ENCODE assay signal across 8 mouse cellular contexts in genomic region chr4:155846871-155847578, GRCm38 (mm10). TPM values are rescaled to one million over a fixed set of nuclear protein-coding genes. Genes with fewer than 3 reads are reported as not detected.
DNase-seq lines count a peak whose midpoint lies in the region; ATAC-seq and TF ChIP-seq lines count a peak whose summit lies in the region.

Gene Dvl1 (plus strand): TSS chr4:155847402.

- peak; percentile 28; the same call in 1 of the 2 replicates for TF ChIP-seq CTCF in kidney, adult 2 months (conservative IDR thresholded peaks at IDR 0.05; ENCODE audit: insufficient read depth, insufficient read length, low read depth, low read length)
- 0 out of 2 replicates have a peak, but pooled peaks have one; percentile 28 for TF ChIP-seq CTCF in small intestine, adult 2 months (IDR thresholded peaks at IDR 0.05; ENCODE audit: extremely low read depth, insufficient read length, insufficient replicate concordance, low read depth, low read length)

- 2% methylated on average over 61 of the region's 65 CpGs for WGBS in embryonic facial prominence, embryonic 13.5 days
- WGBS in kidney, adult 2 months: 3% methylated on average over 63 of the region's 65 CpGs
- WGBS in limb, embryonic 11.5 days: 3% methylated on average over 42 of the region's 65 CpGs
- WGBS in midbrain, embryonic 13.5 days: 2% methylated on average over 65 of the region's 65 CpGs
- 3% methylated on average over 55 of the region's 65 CpGs for WGBS in small intestine, adult 2 months

- peak; percentile 23 for TF ChIP-seq POLR2A in kidney, adult 2 months (IDR thresholded peaks at IDR 0.05; ENCODE audit: low read depth, low read length)
- no peak for TF ChIP-seq POLR2A in small intestine, adult 2 months (IDR thresholded peaks at IDR 0.05; ENCODE audit: low read depth, low read length)

- DNase-seq in 3134 (ENCODE audit: extremely low read depth, insufficient read length, low spot score): peak; percentile 84
- DNase-seq in adrenal gland, postnatal 36 days: peak; percentile 96 to 97
- DNase-seq in heart, adult 18-20 months: peak; percentile 95 to 96
- peak; percentile 95 for DNase-seq in kidney, adult 2 months
- peak; percentile 95 for DNase-seq in limb, embryonic 11.5 days (ENCODE audit: low spot score)

- peak within 1 kb of the TSS; percentile 68; the same call in 1 of the 2 replicates for H3K27ac ChIP-seq in embryonic facial prominence, embryonic 13.5 days
- H3K27ac ChIP-seq in kidney, adult 2 months (ENCODE audit: insufficient read depth, low read depth, low read length): peak within 1 kb of the TSS; percentile 61
- 0 out of 2 replicates have a peak within 1 kb of the TSS, but pooled peaks have one; percentile 1 for H3K27ac ChIP-seq in limb, embryonic 11.5 days (replicated peaks; ENCODE audit: low read depth, low read length)
- peak within 1 kb of the TSS; percentile 84 for H3K27ac ChIP-seq in midbrain, embryonic 13.5 days
- H3K27ac ChIP-seq in small intestine, adult 2 months (ENCODE audit: insufficient read depth, low read depth, low read length): peak within 1 kb of the TSS; percentile 64

- peak; percentile 89 for ATAC-seq in embryonic facial prominence, embryonic 13.5 days (ENCODE audit: insufficient number of reproducible peaks, insufficient read depth, low FRiP score, low TSS enrichment, low read depth)
- peak; percentile 85 for ATAC-seq in limb, embryonic 11.5 days (ENCODE audit: insufficient number of reproducible peaks, low FRiP score, low TSS enrichment, low read depth)
- peak; percentile 88 for ATAC-seq in midbrain, embryonic 13.5 days

- peaks cover 27% of the 10 kb centered on the region for H3K4me1 ChIP-seq in embryonic facial prominence, embryonic 13.5 days
- H3K4me1 ChIP-seq in kidney, adult 2 months (ENCODE audit: control insufficient read depth, insufficient read depth, low read length): peaks cover 38% of the 10 kb centered on the region
- peaks cover 9% of the 10 kb centered on the region for H3K4me1 ChIP-seq in limb, embryonic 11.5 days (ENCODE audit: control insufficient read depth, insufficient read depth, low read length)
- H3K4me1 ChIP-seq in midbrain, embryonic 13.5 days (replicated peaks): peaks cover 45% of the 10 kb centered on the region
- peaks cover 25% of the 10 kb centered on the region for H3K4me1 ChIP-seq in small intestine, adult 2 months (ENCODE audit: control insufficient read depth, insufficient read depth, insufficient read length, low read length)

- no peaks in the 10 kb centered on the region for H3K9me3 ChIP-seq in embryonic facial prominence, embryonic 13.5 days
- no peaks in the 10 kb centered on the region for H3K9me3 ChIP-seq in limb, embryonic 11.5 days (ENCODE audit: control insufficient read depth, low read length)
- H3K9me3 ChIP-seq in midbrain, embryonic 13.5 days: no peaks in the 10 kb centered on the region

- no peaks in the 10 kb centered on the region for H3K27me3 ChIP-seq in embryonic facial prominence, embryonic 13.5 days
- H3K27me3 ChIP-seq in kidney, adult 2 months (replicated peaks; ENCODE audit: control insufficient read depth, insufficient read depth, low read length): no peaks in the 10 kb centered on the region
- H3K27me3 ChIP-seq in limb, embryonic 11.5 days (ENCODE audit: control insufficient read depth, insufficient read depth, low read length): no peaks in the 10 kb centered on the region
- peaks cover 7% of the 10 kb centered on the region; the same call in 1 of the 2 replicates for H3K27me3 ChIP-seq in midbrain, embryonic 13.5 days
- no peaks in the 10 kb centered on the region for H3K27me3 ChIP-seq in small intestine, adult 2 months (ENCODE audit: control insufficient read depth, insufficient read depth, low read length)

- peak within 1 kb of the TSS; percentile 89 for H3K4me2 ChIP-seq in embryonic facial prominence, embryonic 13.5 days
- H3K4me2 ChIP-seq in limb, embryonic 11.5 days (ENCODE audit: low read depth, severe bottlenecking): peak within 1 kb of the TSS; percentile 85
- peak within 1 kb of the TSS; percentile 81 for H3K4me2 ChIP-seq in midbrain, embryonic 13.5 days (replicated peaks)

- H3K4me3 ChIP-seq in embryonic facial prominence, embryonic 13.5 days: peak within 1 kb of the TSS; percentile 81
- peak within 1 kb of the TSS; percentile 76 for H3K4me3 ChIP-seq in kidney, adult 2 months (ENCODE audit: insufficient read depth, low read depth, low read length)
- peak within 1 kb of the TSS; percentile 76 for H3K4me3 ChIP-seq in limb, embryonic 11.5 days (ENCODE audit: low read depth, low read length)
- H3K4me3 ChIP-seq in midbrain, embryonic 13.5 days (replicated peaks): peak within 1 kb of the TSS; percentile 81
- peak within 1 kb of the TSS; percentile 91 for H3K4me3 ChIP-seq in small intestine, adult 2 months (ENCODE audit: low read depth, low read length)

- H3K9ac ChIP-seq in embryonic facial prominence, embryonic 13.5 days: peak within 1 kb of the TSS; percentile 88
- peak within 1 kb of the TSS; percentile 63 for H3K9ac ChIP-seq in limb, embryonic 11.5 days (ENCODE audit: low read length)
- H3K9ac ChIP-seq in midbrain, embryonic 13.5 days (replicated peaks): peak within 1 kb of the TSS; percentile 93

- H3K36me3 ChIP-seq in embryonic facial prominence, embryonic 13.5 days: peaks cover 15% of the 10 kb centered on the region
- H3K36me3 ChIP-seq in kidney, adult 2 months (ENCODE audit: control insufficient read depth, insufficient read depth, low read length): no peaks in the 10 kb centered on the region
- H3K36me3 ChIP-seq in limb, embryonic 11.5 days (ENCODE audit: control insufficient read depth, insufficient read depth, low read length): no peaks in the 10 kb centered on the region
- H3K36me3 ChIP-seq in midbrain, embryonic 13.5 days: 0 out of 2 replicates have a peak, but pooled peaks cover 4% of the 10 kb centered on the region
- H3K36me3 ChIP-seq in small intestine, adult 2 months (ENCODE audit: control insufficient read depth, insufficient read depth, low read length): no peaks in the 10 kb centered on the region

RNA-seq across cellular contexts. Expression of gene Dvl1, which starts in this region (rescaled TPM):
- total RNA-seq in adrenal gland, postnatal 36 days (2021): 10 to 100 TPM; 61.2 to 61.7 TPM
- polyA plus RNA-seq in embryonic facial prominence, embryonic 13.5 days (2015; fragmentation: Nextera tagmentation; extraction: Ambion mirVana): 4.0 and 5.4 TPM in 2 replicates
- total RNA-seq in heart, adult 18-20 months (2021): 10 to 100 TPM; 45.0 to 51.5 TPM
- 123 and 174 TPM in 2 replicates for polyA plus RNA-seq in kidney, adult 2 months (2012; rRNA removed)
- polyA plus RNA-seq in limb, embryonic 11.5 days (2014; fragmentation: Nextera tagmentation; extraction: Ambion mirVana): 8.1 and 9.1 TPM in 2 replicates
- 8.1 and 8.4 TPM in 2 replicates for polyA plus RNA-seq in midbrain, embryonic 13.5 days (2015; fragmentation: Nextera tagmentation; extraction: Ambion mirVana)
- polyA plus RNA-seq in small intestine, adult 2 months (2012; rRNA removed): 111 and 153 TPM in 2 replicates

Comparison
In these comparisons a context has a peak if more than half of its experiments do, and no peak if none do; other contexts are left out.
1. Peak in every context shown above with its lines: DNase-seq, ATAC-seq, H3K4me3 ChIP-seq and H3K27ac ChIP-seq.
2. RNA of gene Dvl1 (polyA plus RNA-seq): 111 to 153 TPM in small intestine, adult 2 months and 123 to 174 TPM in kidney, adult 2 months; 8.1 to 9.1 TPM in limb, embryonic 11.5 days, 8.1 to 8.4 TPM in midbrain, embryonic 13.5 days and 4.0 to 5.4 TPM in embryonic facial prominence, embryonic 13.5 days; every median in the first group is over 10 times any median in the second.
3. H3K27ac ChIP-seq: peak in every context shown above with its lines; median percentile 84 in midbrain, embryonic 13.5 days; 68 in embryonic facial prominence, embryonic 13.5 days; 64 in small intestine, adult 2 months; 61 in kidney, adult 2 months; 1 in limb, embryonic 11.5 days.